Mouse (Mus musculus) embryonic fibroblast, embryonic 13.5 days (primary cell): ENCODE results near the gene Gm4952.

Experiments used
- CTCF ChIP-seq: IDR thresholded peaks from 2 replicates; pipeline ENCODE4 v1.5.1; 2011; ENCODE audit warnings: mild to moderate bottlenecking, control low read depth, low read length, moderate library complexity, borderline replicate concordance; ENCODE audit not compliant: insufficient read depth
- POLR2A ChIP-seq: IDR thresholded peaks from 2 replicates; pipeline ENCODE4 v1.6.1; 2011; ENCODE audit warnings: low read depth, mild to moderate bottlenecking, control low read depth, low read length, moderate library complexity

- TF ChIP-seq POLR2A, result no peak
- no peak for TF ChIP-seq CTCF
Measured at GRCm38 (mm10) chr19:12598674-12599073, 1.1 kb upstream of the Gm4952 start.
